Mouse (Mus musculus) G1E (cell line): ENCODE measurements around the gene Zswim5. TPM values are rescaled to one million over a fixed set of nuclear protein-coding genes. Genes with fewer than 3 reads are reported as not detected.

ENCODE experiments used
- ATAC-seq: 2 replicates; pipeline ENCODE4 v1.8.0; 2016; ENCODE audit warnings: mild to moderate bottlenecking; ENCODE audit not compliant: insufficient number of reproducible peaks, poor library complexity, low FRiP score, severe bottlenecking; ENCODE audit errors: extremely low read depth
- DNase-seq: peaks from one replicate; pipeline ENCODE4 v3.0.0; 2012; ENCODE audit warnings: low spot score
- H3K27me3 ChIP-seq: 2 replicates; pipeline ENCODE4 v1.6.1; 2012; ENCODE audit warnings: mild to moderate bottlenecking, low read length, inconsistent platforms; ENCODE audit not compliant: insufficient read depth
- H3K36me3 ChIP-seq: replicated peaks from 2 replicates; pipeline ENCODE3; 2012; ENCODE audit warnings: mild to moderate bottlenecking, inconsistent platforms
- H3K4me1 ChIP-seq: 2 replicates; pipeline ENCODE4 v1.6.1; 2012; ENCODE audit warnings: low read depth, low read length, inconsistent platforms, mixed read lengths; ENCODE audit not compliant: insufficient read depth
- H3K4me3 ChIP-seq: 2 replicates; pipeline ENCODE4 v1.5.1; 2012; ENCODE audit warnings: low read depth, mild to moderate bottlenecking, inconsistent platforms, low read length, moderate library complexity, mixed read lengths
- H3K9me3 ChIP-seq: replicated peaks from 2 replicates; pipeline ENCODE4 v1.6.1; 2012; ENCODE audit warnings: inconsistent platforms
- CTCF ChIP-seq: IDR thresholded peaks from 2 replicates; pipeline ENCODE4 v1.5.1; 2012; ENCODE audit warnings: low read depth, low read length, inconsistent platforms, mixed read lengths
- GATA1 ChIP-seq: IDR thresholded peaks from 2 replicates; pipeline ENCODE4 v1.6.1; 2012; ENCODE audit warnings: borderline replicate concordance, low read length, inconsistent platforms, mixed read lengths
- GATA2 ChIP-seq: IDR thresholded peaks from 2 replicates; pipeline ENCODE4 v1.6.1; 2012; ENCODE audit warnings: low read depth, low read length, inconsistent platforms, borderline replicate concordance
- POLR2AphosphoS5 ChIP-seq: IDR thresholded peaks from 2 replicates; pipeline ENCODE4 v1.6.1; 2012; ENCODE audit warnings: low read depth, low read length, inconsistent platforms; ENCODE audit not compliant: insufficient replicate concordance
- TAL1 ChIP-seq: conservative IDR thresholded peaks from 2 replicates; pipeline ENCODE4 v1.6.1; 2012; ENCODE audit warnings: low read depth, low read length, inconsistent platforms, mixed read lengths
- polyA plus RNA-seq: library from polyadenylated mRNA; stranded (reverse); fragments of >175 nt; gene quantifications from 2 replicates; pipeline ENCODE4 v1.2.3, GENCODE M21; 2012
- total RNA-seq, 2 experiments: library from RNA; stranded (forward) in 1 of 2; stranded (reverse) in 1 of 2; fragments of 200-1000 nt in 1 of 2; fragments of >200 nt in 1 of 2; fragmentation: Nextera tagmentation in 1 of 2; gene quantifications; 2 replicates each; pipeline ENCODE4 v1.2.3; 2014 to 2017

The Zswim5 gene
- total and polyA plus RNA-seq, 3 experiments, result 0.11 TPM; not detected in 2

DNA sequence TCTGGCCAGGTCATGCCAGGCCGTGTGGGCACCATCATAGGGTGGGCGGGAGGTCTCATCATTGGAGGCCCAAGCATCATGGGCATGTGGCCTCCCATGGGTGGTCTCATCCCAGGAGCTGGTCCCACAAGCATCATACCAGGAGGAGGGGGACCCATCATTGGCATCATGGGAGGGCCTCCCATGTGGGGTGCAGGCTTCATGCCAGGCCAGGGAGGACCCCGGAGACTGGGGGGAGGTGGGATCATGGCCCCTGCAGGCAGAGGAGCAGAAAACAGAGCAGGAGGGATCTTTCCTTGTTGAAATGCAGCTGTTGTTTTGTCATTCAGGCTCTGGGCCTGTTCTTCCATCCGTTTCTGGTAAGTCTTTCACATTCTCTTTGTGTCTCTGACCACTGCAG, 2.6 kb upstream of the Zswim5 start:
- Histone ChIP-seq H3K36me3 (no peaks in the 10 kb centered on the region), H3K9me3 (no peaks in the 10 kb centered on the region), H3K27me3 (peaks cover 30% of the 10 kb centered on the region), H3K4me3 (no peak overlapping the region), H3K4me1 (peaks cover 8% of the 10 kb centered on the region; the same call in 1 of the 2 replicates)
- no peak for DNase-seq
- no peak for ATAC-seq
- TF ChIP-seq POLR2AphosphoS5, result no peak
- no peak for TF ChIP-seq TAL1
- TF ChIP-seq GATA1, result no peak
- TF ChIP-seq GATA2, result no peak
- TF ChIP-seq CTCF, result no peak

DNA sequence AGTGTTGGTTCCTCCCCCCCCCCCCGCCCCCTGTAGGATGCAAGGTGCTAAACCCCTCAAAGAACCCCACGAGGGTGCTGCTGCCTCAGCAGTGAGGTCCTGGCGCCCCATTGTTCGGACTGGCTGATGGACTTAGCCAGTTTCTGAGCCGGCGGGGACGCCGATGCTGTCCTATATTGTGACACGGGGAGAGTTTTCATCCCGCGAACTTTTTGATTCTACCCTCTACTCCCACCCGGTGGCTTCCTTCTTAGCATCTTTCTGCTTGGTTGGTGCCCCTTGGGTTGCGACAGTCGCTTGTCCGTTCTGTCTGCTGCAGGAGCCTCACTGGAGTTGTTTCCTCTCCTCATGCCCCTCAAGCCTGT, 564 bp upstream of the Zswim5 start:
- TF ChIP-seq TAL1, result no peak
- TF ChIP-seq GATA1, result no peak
- no peak for TF ChIP-seq POLR2AphosphoS5
- TF ChIP-seq GATA2, result no peak
- TF ChIP-seq CTCF, result no peak
- ATAC-seq (no peak), DNase-seq (no peak)
- peaks cover 27% of the 10 kb centered on the region for H3K27me3 ChIP-seq
- peaks cover 8% of the 10 kb centered on the region; the same call in 1 of the 2 replicates for H3K4me1 ChIP-seq
- no peak overlapping the region for H3K4me3 ChIP-seq
- no peaks in the 10 kb centered on the region for H3K9me3 ChIP-seq
- no peaks in the 10 kb centered on the region for H3K36me3 ChIP-seq

DNA sequence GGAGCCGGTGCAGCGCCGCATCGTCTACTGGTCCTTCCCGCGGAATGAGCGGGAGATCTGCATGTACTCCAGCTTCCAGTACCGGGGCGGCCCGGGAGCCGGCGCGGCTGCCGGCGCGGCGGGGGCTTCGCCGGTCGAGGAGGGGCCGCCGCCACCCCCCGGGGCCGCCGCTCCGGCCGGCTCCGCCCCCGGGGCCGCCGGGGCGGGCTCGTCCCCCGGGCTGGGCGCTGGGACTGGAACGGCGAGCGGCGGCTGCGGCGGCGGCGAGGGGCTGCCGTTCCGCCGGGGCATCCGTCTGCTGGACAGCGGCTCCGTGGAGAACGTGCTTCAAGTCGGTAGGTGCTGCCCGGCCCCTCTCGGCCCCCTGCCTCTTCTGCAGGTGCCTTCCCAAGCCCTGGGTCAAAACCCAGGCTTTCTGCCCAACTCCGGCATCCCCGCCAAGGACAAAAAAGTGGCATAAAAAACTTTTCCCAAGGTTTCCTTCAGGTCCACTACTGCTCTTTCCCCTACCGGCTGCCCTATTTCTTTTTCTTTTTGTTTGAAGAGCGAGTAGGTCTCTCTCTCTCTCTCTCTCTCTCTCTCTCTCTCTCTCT, 649 bp downstream of the Zswim5 start:
- ATAC-seq, result no peak
- Histone ChIP-seq H3K36me3 (no peaks in the 10 kb centered on the region), H3K4me3 (peak overlapping the region; percentile 50; the same call in 1 of the 2 replicates), H3K4me1 (peaks cover 8% of the 10 kb centered on the region; the same call in 1 of the 2 replicates), H3K27me3 (peaks cover 27% of the 10 kb centered on the region), H3K9me3 (no peaks in the 10 kb centered on the region)
- peak; percentile 2 for DNase-seq
- no peak for TF ChIP-seq POLR2AphosphoS5
- TF ChIP-seq TAL1, result no peak
- TF ChIP-seq CTCF, result no peak
- no peak for TF ChIP-seq GATA2
- TF ChIP-seq GATA1, result no peak

DNA sequence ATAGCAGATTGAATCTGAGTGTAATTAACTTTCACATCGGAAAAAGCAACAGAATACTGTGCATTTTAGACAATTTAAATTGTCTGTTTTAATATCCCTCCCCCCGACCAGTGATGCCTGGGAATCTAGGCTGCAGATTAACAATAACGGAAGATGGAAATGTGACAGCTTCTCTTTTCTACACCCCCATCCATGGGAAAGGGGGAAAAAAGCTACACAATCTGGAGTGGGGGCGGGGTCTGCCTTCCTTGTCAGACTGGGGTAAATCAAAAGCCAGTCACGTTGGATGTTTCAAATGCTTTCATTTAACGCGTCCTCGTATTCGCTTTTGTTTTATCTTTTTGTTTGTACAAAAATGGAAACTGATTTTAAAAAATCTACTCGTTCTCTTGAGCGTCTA, 1.3 kb downstream of the Zswim5 start:
- H3K9me3 ChIP-seq, result no peaks in the 10 kb centered on the region
- H3K4me3 ChIP-seq, result no peak overlapping the region
- peaks cover 27% of the 10 kb centered on the region for H3K27me3 ChIP-seq
- peaks cover 8% of the 10 kb centered on the region; the same call in 1 of the 2 replicates for H3K4me1 ChIP-seq
- ATAC-seq (no peak), DNase-seq (no peak)
- no peak for TF ChIP-seq CTCF
- no peak for TF ChIP-seq POLR2AphosphoS5
- no peak for TF ChIP-seq GATA1
- TF ChIP-seq TAL1, result no peak
- TF ChIP-seq GATA2, result no peak
- H3K36me3 ChIP-seq, result no peaks in the 10 kb centered on the region

DNA sequence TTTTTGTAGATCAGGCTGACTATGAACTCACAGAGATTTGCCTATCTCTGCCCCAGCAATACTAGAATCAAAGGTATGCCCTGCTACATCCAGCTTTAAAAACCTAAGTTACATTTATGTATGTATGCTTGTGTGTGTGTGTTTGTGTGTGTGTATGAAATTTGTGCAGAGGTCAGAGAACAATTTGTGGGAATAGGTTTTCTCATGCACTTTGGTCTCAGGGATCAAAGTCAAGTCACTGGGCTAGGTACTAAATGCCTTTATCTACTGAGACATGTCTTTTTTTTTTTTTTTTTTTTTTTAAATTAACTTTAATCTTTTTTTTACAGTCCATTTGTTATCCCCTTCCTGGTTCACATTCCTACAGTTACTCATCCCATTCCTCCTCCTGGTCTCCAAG, 5.5 kb downstream of the Zswim5 start:
- H3K4me1 ChIP-seq, result no peaks in the 10 kb centered on the region
- H3K27me3 ChIP-seq, result peaks cover 9% of the 10 kb centered on the region
- H3K9me3 ChIP-seq, result no peaks in the 10 kb centered on the region
- no peaks in the 10 kb centered on the region for H3K36me3 ChIP-seq
- no peak for DNase-seq
- no peak for TF ChIP-seq GATA1
- no peak for TF ChIP-seq TAL1
- no peak for TF ChIP-seq CTCF
- TF ChIP-seq GATA2, result no peak
- no peak for TF ChIP-seq POLR2AphosphoS5
- no peak overlapping the region for H3K4me3 ChIP-seq
- ATAC-seq, result no peak

DNA sequence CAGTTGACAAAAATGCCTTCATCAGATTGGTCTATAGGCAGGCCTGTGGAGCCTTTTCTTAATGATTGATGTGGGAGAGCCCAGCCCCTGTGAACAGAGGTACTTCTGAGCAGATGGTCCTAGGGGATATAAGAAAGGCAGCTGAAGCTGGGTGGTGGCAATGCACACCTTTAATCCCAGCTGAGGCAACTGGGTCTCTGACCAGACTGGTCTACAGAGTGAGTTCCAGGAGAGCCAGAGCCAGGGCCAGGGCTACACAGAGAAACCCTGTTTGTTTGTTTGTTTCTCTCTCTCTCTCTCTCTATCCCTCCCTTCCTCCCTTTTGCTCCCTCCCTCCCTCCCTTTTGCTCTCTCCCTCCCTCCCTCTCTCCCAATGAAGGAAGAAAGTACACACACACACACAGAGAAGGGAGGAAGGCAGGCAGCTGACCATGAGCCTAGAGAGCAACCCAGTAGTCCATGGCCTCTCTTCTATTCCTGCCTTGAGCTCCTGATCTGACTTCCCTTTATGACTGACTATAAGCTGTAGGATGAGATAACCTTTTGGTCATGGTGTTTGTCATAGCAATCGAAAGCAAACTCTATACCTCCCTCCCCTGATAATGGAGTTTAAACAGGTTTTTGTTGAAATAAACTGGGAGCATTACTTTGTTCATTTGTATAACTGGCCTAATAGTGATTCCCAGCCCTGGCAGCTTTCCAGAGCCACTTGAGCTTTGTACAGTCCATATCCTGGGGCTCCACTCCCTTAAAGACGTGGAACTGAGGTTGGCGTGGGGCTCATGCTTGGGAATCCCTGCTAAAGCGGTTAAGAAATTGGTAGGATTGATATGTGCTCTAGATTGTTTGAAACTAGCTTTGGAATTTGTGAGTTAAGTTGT, 17.3 kb downstream of the Zswim5 start:
- TF ChIP-seq CTCF (no peak), GATA1 (no peak), GATA2 (no peak), POLR2AphosphoS5 (no peak), TAL1 (no peak)
- no peak for ATAC-seq

More for the DNA sequence above, 17.3 kb downstream of the Zswim5 start:
- H3K36me3 ChIP-seq, result no peaks in the 10 kb centered on the region
- no peak for DNase-seq
- peaks cover 15% of the 10 kb centered on the region for H3K27me3 ChIP-seq
- H3K4me3 ChIP-seq, result no peak overlapping the region
- H3K9me3 ChIP-seq, result no peaks in the 10 kb centered on the region
- H3K4me1 ChIP-seq, result no peaks in the 10 kb centered on the region
